Mouse (Mus musculus) hindbrain, embryonic 10.5 days (tissue): Measurements from ENCODE around the gene Fam43a. TPM values are rescaled to one million over a fixed set of nuclear protein-coding genes. Genes with fewer than 3 reads are reported as not detected.

ENCODE experiments used
- polyA plus RNA-seq: library from polyadenylated mRNA; unstranded; fragments of >200 nt; fragmentation: Nextera tagmentation; extraction: Ambion mirVana; gene quantifications from 2 replicates; pipeline ENCODE4 v1.2.1, GENCODE M21; 2016

The Fam43a gene
- polyA plus RNA-seq, 1 experiment from 2014 or later = 16.6 TPM

Other genes with a start within 250 kb of the Fam43a start
- 7.0 and 7.8 TPM in 2 replicates for gene Atp13a3, start 193.7 kb upstream of the Fam43a start, polyA plus RNA-seq
- gene Tmem44, start 48.9 kb upstream of the Fam43a start, polyA plus RNA-seq = 22.8 and 39.3 TPM in 2 replicates
- 74.5 and 78.5 TPM in 2 replicates for gene Lsg1, start 12.1 kb upstream of the Fam43a start, polyA plus RNA-seq